Mouse (Mus musculus) small intestine, adult 2 months (tissue): Measurements from ENCODE around the gene Lrrc31. TPM values are rescaled to one million over a fixed set of nuclear protein-coding genes. Genes with fewer than 3 reads are reported as not detected.

Source experiments
- H3K27ac ChIP-seq: fragments of 200-500 bp; 2 replicates; pipeline ENCODE4 v1.5.1; 2012; ENCODE audit warnings: low read depth, low read length, control low read depth, inconsistent platforms; ENCODE audit not compliant: insufficient read depth
- H3K27me3 ChIP-seq: fragments of 200-500 bp; 2 replicates; pipeline ENCODE4 v1.6.1; 2012; ENCODE audit warnings: mild to moderate bottlenecking, moderate library complexity, low read length, inconsistent platforms; ENCODE audit not compliant: control insufficient read depth, insufficient read depth
- H3K36me3 ChIP-seq: fragments of 200-500 bp; 2 replicates; pipeline ENCODE4 v1.6.1; 2012; ENCODE audit warnings: mild to moderate bottlenecking, low read length, control low read depth, inconsistent platforms; ENCODE audit not compliant: control insufficient read depth, insufficient read depth
- H3K4me1 ChIP-seq: fragments of 200-500 bp; 2 replicates; pipeline ENCODE4 v1.6.1; 2012; ENCODE audit warnings: low read length, inconsistent platforms, mixed read lengths; ENCODE audit not compliant: control insufficient read depth, insufficient read depth, insufficient read length
- H3K4me3 ChIP-seq: fragments of 200-500 bp; 2 replicates; pipeline ENCODE4 v1.5.1; 2012; ENCODE audit warnings: low read depth, mild to moderate bottlenecking, control low read depth, inconsistent platforms, low read length, moderate library complexity
- CTCF ChIP-seq: fragments of 200-500 bp; IDR thresholded peaks from 2 replicates; pipeline ENCODE4 v1.5.1; 2012; ENCODE audit warnings: low read depth, mild to moderate bottlenecking, control low read depth, inconsistent platforms, low read length, moderate library complexity, mixed read lengths; ENCODE audit not compliant: insufficient replicate concordance, insufficient read length; ENCODE audit errors: extremely low read depth
- POLR2A ChIP-seq: fragments of 200-500 bp; IDR thresholded peaks from 2 replicates; pipeline ENCODE4 v1.6.1; 2012; ENCODE audit warnings: low read depth, mild to moderate bottlenecking, control low read depth, inconsistent platforms, low read length, moderate library complexity
- WGBS: fragments of 180-500 bp; shearing (Covaris S2); methylation state at CpG from one replicate; pipeline ENCODE4 v1.1.7; 2018; 5-methylcytosine and 5-hydroxymethylcytosine counted together
- polyA plus RNA-seq: library from polyadenylated mRNA; depleted of rRNA; stranded (reverse); fragments of >200 nt; gene quantifications from 2 replicates; pipeline ENCODE4 v1.2.3, GENCODE M21; 2012

Lrrc31 gene
- polyA plus RNA-seq, 1 experiment, result 4.0 TPM

DNA sequence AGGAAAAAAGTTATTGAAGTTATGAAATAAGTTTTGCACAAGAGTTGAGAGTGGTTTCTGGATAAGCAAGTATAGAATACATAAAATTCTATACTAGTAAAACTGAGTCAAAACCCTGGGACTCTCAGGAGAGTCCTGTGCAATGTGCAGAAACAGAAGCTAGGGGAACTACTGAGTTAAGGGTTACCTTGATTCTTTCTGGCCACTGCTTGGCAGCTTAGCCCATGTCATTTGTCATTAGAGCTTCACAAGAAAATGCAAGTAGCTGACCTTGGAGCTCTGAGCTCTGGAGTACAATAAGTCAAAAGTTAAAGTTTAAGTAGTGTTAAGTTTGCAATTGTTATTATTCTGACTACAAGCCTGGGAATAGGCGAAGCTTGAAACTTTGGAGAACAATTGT is 13.7 kb upstream of the Lrrc31 start:
- Histone ChIP-seq H3K36me3 (no peaks in the 10 kb centered on the region), H3K4me1 (no peaks in the 10 kb centered on the region), H3K4me3 (no peak overlapping the region), H3K27me3 (no peaks in the 10 kb centered on the region), H3K27ac (no peak overlapping the region)
- WGBS, result 80% methylated on average over 1 of the region's 1 CpGs
- no peak for TF ChIP-seq CTCF
- TF ChIP-seq POLR2A, result no peak

DNA sequence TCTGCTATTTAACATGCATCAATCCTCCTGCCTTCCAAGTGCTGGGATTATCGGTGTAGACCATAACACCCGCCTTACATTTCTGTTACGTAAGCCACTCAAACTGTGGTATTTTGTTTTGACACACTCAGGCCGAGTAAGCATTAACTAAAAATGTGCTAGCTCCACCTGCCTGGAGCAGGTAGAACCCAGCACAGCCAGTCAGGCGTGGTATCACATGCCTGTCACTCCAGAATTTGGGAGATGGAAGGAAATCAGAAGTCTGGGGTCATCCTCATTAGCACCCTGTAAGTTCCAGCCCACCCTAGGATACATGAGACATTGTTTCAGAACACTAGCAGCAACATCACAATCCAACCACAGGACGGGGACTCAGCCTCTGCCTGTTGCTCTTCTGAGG is 10.5 kb upstream of the Lrrc31 start:
- H3K36me3 ChIP-seq, result no peaks in the 10 kb centered on the region
- WGBS, result 79% methylated on average over 6 of the region's 6 CpGs
- no peak overlapping the region for H3K27ac ChIP-seq
- TF ChIP-seq CTCF (no peak), POLR2A (no peak)
- H3K4me3 ChIP-seq, result no peak overlapping the region
- H3K4me1 ChIP-seq, result no peaks in the 10 kb centered on the region
- H3K27me3 ChIP-seq, result no peaks in the 10 kb centered on the region

- no peaks in the 10 kb centered on the region for H3K36me3 ChIP-seq
Observed at GRCm38 (mm10) chr3:30706614-30707276, 7.1 kb upstream of the Lrrc31 start.

GRCm38 (mm10) chr3:30705977-30706376 is 6.3 kb upstream of the Lrrc31 start:
- no peak overlapping the region for H3K4me3 ChIP-seq

More at GRCm38 (mm10) chr3:30706614-30707276, 7.1 kb upstream of the Lrrc31 start:
- H3K4me3 ChIP-seq, result no peak overlapping the region
- 44% methylated on average over 4 of the region's 4 CpGs for WGBS
- no peak overlapping the region for H3K27ac ChIP-seq
- no peaks in the 10 kb centered on the region for H3K27me3 ChIP-seq
- TF ChIP-seq POLR2A, result no peak
- TF ChIP-seq CTCF, result no peak
- no peaks in the 10 kb centered on the region for H3K4me1 ChIP-seq

GRCm38 (mm10) chr3:30697891-30698290 is 1.8 kb downstream of the Lrrc31 start:
- no peak overlapping the region for H3K4me3 ChIP-seq
- H3K27me3 ChIP-seq, result no peaks in the 10 kb centered on the region
- H3K36me3 ChIP-seq, result 0 out of 2 replicates have a peak, but pooled peaks cover 1% of the 10 kb centered on the region
- WGBS, result 23% methylated on average over 4 of the region's 4 CpGs
- peak overlapping the region; percentile 47 for H3K27ac ChIP-seq
- no peak for TF ChIP-seq CTCF
- TF ChIP-seq POLR2A, result no peak
- H3K4me1 ChIP-seq, result peaks cover 3% of the 10 kb centered on the region; the same call in 1 of the 2 replicates

More at GRCm38 (mm10) chr3:30705977-30706376, 6.3 kb upstream of the Lrrc31 start:
- H3K27ac ChIP-seq, result no peak overlapping the region
- H3K27me3 ChIP-seq, result no peaks in the 10 kb centered on the region
- no peaks in the 10 kb centered on the region for H3K4me1 ChIP-seq
- 73% methylated on average over 3 of the region's 3 CpGs for WGBS
- no peaks in the 10 kb centered on the region for H3K36me3 ChIP-seq
- TF ChIP-seq CTCF, result no peak

- 19% methylated on average over 2 of the region's 2 CpGs for WGBS
- Histone ChIP-seq H3K36me3 (0 out of 2 replicates have a peak, but pooled peaks cover 1% of the 10 kb centered on the region), H3K4me3 (no peak overlapping the region), H3K4me1 (peaks cover 3% of the 10 kb centered on the region; the same call in 1 of the 2 replicates), H3K27me3 (no peaks in the 10 kb centered on the region), H3K27ac (no peak overlapping the region)
- TF ChIP-seq POLR2A (no peak), CTCF (no peak)
Observed at GRCm38 (mm10) chr3:30696346-30696745, 3.3 kb downstream of the Lrrc31 start.

GRCm38 (mm10) chr3:30695661-30696060 is 4.0 kb downstream of the Lrrc31 start:
- Histone ChIP-seq H3K27me3 (no peaks in the 10 kb centered on the region), H3K4me3 (no peak overlapping the region), H3K36me3 (0 out of 2 replicates have a peak, but pooled peaks cover 1% of the 10 kb centered on the region), H3K4me1 (peaks cover 3% of the 10 kb centered on the region; the same call in 1 of the 2 replicates), H3K27ac (no peak overlapping the region)
- WGBS, result 95% methylated on average over 2 of the region's 2 CpGs
- no peak for TF ChIP-seq POLR2A
- TF ChIP-seq CTCF, result no peak

DNA sequence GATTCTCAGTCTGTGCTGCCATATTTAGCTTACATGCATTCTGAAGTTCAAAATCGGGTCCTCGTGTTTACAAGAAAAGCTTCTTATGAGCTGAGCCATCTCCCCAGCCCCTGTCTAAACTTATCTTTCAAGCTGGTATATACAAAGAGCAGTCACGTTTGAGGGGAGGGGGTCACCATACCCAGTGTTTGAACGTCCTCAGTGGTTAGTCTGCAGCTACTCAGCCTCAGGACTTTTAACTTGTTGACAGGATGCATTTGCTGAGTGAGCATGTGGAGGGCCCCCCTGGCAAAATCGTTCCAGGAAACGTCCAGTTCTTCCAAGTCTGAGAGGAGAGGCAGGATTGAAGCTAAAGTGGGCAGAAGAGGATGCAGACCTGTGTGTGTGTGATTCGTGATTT is 8.7 kb downstream of the Lrrc31 start:
- TF ChIP-seq CTCF (no peak), POLR2A (no peak)
- 61% methylated on average over 7 of the region's 7 CpGs for WGBS

More for the DNA sequence above, 8.7 kb downstream of the Lrrc31 start:
- H3K4me3 ChIP-seq, result no peak overlapping the region
- no peaks in the 10 kb centered on the region for H3K27me3 ChIP-seq
- H3K36me3 ChIP-seq, result peaks cover 11% of the 10 kb centered on the region
- no peaks in the 10 kb centered on the region for H3K4me1 ChIP-seq
- H3K27ac ChIP-seq, result no peak overlapping the region
